Comparison of ENCODE assay signal across 15 mouse cellular contexts in the genomic region with DNA sequence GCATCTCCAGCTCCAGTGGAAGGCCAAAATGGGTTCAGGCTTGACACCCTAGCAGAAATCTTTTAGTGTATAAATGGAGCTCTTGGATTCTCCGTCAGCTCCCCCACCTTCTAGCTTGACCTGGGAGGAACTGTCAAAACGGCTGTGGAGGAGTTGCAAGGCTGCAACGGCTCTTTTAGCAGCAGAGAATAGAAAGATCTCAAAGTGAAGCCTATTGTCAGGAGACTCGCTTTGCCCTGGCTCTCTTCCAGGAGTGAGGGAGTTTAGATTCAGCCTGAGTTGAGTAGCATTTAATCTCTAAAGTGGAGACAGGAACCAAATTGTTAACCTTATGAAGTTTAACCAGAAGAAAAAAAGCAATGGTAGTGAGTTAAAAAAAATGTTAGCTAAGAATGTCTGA.
DNase-seq lines count a peak whose midpoint lies in the region; ATAC-seq and TF ChIP-seq lines count a peak whose summit lies in the region.
"Had no signal": no experiment of that assay in that cellular context is flagged by ENCODE, and none has a peak within 500 bp of the region (broad histone marks: within the 10 kb centered on the region; RNA-seq: fewer than 3 reads in every experiment).

No protein-coding gene starts in this region.

- peak; percentile 22 for DNase-seq in forebrain, postnatal 0 days
- no peak for DNase-seq in forebrain, embryonic 10.5 days (ENCODE audit: extremely low spot score, low spot score)
- DNase-seq in kidney, postnatal 14 days = peak; percentile 5
- peak; percentile 15 to 16 for DNase-seq in right cerebral cortex, adult 2 months (ENCODE audit: low spot score in 2 of 2)
- DNase-seq in right cerebral cortex, postnatal 14 days = no peak
- DNase-seq: adrenal gland, postnatal 25 days; cerebellum, adult 8-10 months; kidney, adult 8-10 months; thymus, adult 18-20 months had no signal

- no peak overlapping the region for H3K4me3 ChIP-seq in forebrain, postnatal 0 days (ENCODE audit: low read depth, low read length)
- H3K4me3 ChIP-seq in forebrain, embryonic 10.5 days = no peak overlapping the region
- H3K4me3 ChIP-seq in kidney, embryonic 15.5 days (replicated peaks) = no peak overlapping the region
- H3K4me3 ChIP-seq: embryonic facial prominence, embryonic 13.5 days; left cerebral cortex, adult 2 months; liver, embryonic 12.5 days had no signal

- WGBS in forebrain, postnatal 0 days = 11% methylated on average over 4 of the region's 4 CpGs
- 43% methylated on average over 4 of the region's 4 CpGs for WGBS in forebrain, embryonic 10.5 days
- WGBS in kidney, embryonic 15.5 days = 15% methylated on average over 4 of the region's 4 CpGs

- H3K27ac ChIP-seq in forebrain, postnatal 0 days (ENCODE audit: low read depth, low read length) = no peak overlapping the region
- H3K27ac ChIP-seq in forebrain, embryonic 10.5 days = no peak overlapping the region
- no peak overlapping the region for H3K27ac ChIP-seq in kidney, embryonic 15.5 days
- H3K27ac ChIP-seq: embryonic facial prominence, embryonic 13.5 days; left cerebral cortex, adult 2 months; liver, embryonic 12.5 days had no signal

- no peak for TF ChIP-seq CTCF in forebrain, postnatal 0 days (IDR thresholded peaks at IDR 0.05; ENCODE audit: low read depth)

- no peaks in the 10 kb centered on the region for H3K27me3 ChIP-seq in forebrain, postnatal 0 days (ENCODE audit: insufficient read depth, low read length)
- no peaks in the 10 kb centered on the region for H3K27me3 ChIP-seq in forebrain, embryonic 10.5 days (ENCODE audit: poor library complexity, severe bottlenecking)
- H3K27me3 ChIP-seq in kidney, embryonic 15.5 days = no peaks in the 10 kb centered on the region
- H3K27me3 ChIP-seq: embryonic facial prominence, embryonic 13.5 days; liver, embryonic 12.5 days had no signal

- no peak overlapping the region for H3K9ac ChIP-seq in forebrain, postnatal 0 days
- no peak overlapping the region for H3K9ac ChIP-seq in kidney, embryonic 15.5 days
- H3K9ac ChIP-seq: embryonic facial prominence, embryonic 13.5 days; liver, embryonic 12.5 days had no signal

- no peaks in the 10 kb centered on the region for H3K4me1 ChIP-seq in forebrain, postnatal 0 days (ENCODE audit: insufficient read depth)
- peaks cover 19% of the 10 kb centered on the region for H3K4me1 ChIP-seq in forebrain, embryonic 10.5 days
- H3K4me1 ChIP-seq in kidney, embryonic 15.5 days = peaks cover 6% of the 10 kb centered on the region
- H3K4me1 ChIP-seq: embryonic facial prominence, embryonic 13.5 days; liver, embryonic 12.5 days had no signal

- no peak overlapping the region for H3K4me2 ChIP-seq in forebrain, postnatal 0 days (ENCODE audit: low read depth)
- H3K4me2 ChIP-seq in kidney, embryonic 15.5 days = no peak overlapping the region
- H3K4me2 ChIP-seq: embryonic facial prominence, embryonic 13.5 days; liver, embryonic 12.5 days had no signal

- H3K36me3 ChIP-seq in forebrain, postnatal 0 days (ENCODE audit: insufficient read depth) = no peaks in the 10 kb centered on the region
- no peaks in the 10 kb centered on the region for H3K36me3 ChIP-seq in forebrain, embryonic 10.5 days (replicated peaks)
- H3K36me3 ChIP-seq in kidney, embryonic 15.5 days = no peaks in the 10 kb centered on the region
- H3K36me3 ChIP-seq: embryonic facial prominence, embryonic 13.5 days; liver, embryonic 12.5 days had no signal

- H3K9me3 ChIP-seq in forebrain, postnatal 0 days (ENCODE audit: low read length) = no peaks in the 10 kb centered on the region
- no peaks in the 10 kb centered on the region for H3K9me3 ChIP-seq in forebrain, embryonic 10.5 days
- no peaks in the 10 kb centered on the region for H3K9me3 ChIP-seq in kidney, embryonic 15.5 days (replicated peaks)
- H3K9me3 ChIP-seq: embryonic facial prominence, embryonic 13.5 days; liver, embryonic 12.5 days had no signal

- ATAC-seq in forebrain, postnatal 0 days = no peak
- ATAC-seq in kidney, embryonic 15.5 days (replicated peaks; ENCODE audit: low FRiP score) = no peak
- no peak for ATAC-seq in CD4-positive, CD25-positive, alpha-beta regulatory T cell, adult 4 months
- ATAC-seq in megakaryocyte progenitor cell, adult 5-6 weeks (replicated peaks; ENCODE audit: poor library complexity) = no peak
- ATAC-seq: liver, embryonic 12.5 days had no signal

Comparison
In these comparisons a context has a peak if more than half of its experiments do, and no peak if none do; other contexts are left out.
1. DNase-seq: peak in forebrain, postnatal 0 days (single experiment), kidney, postnatal 14 days (single experiment) and right cerebral cortex, adult 2 months (2 of 2); none in forebrain, embryonic 10.5 days (single experiment) and right cerebral cortex, postnatal 14 days (single experiment).